Mouse (Mus musculus) left cerebral cortex, postnatal 4 days (tissue): ENCODE results near the gene Fos. TPM values are rescaled to one million over a fixed set of nuclear protein-coding genes. Genes with fewer than 3 reads are reported as not detected.

Experiments
- DNase-seq: peaks from one replicate; pipeline ENCODE4 v3.0.0-alpha.2; 2022
- intact Hi-C: fragments of 180-260 bp; cut with DNase I; formaldehyde crosslinking; loops from one replicate; pipeline ENCODE4 v1.15.1; 2025
- total RNA-seq, 2 experiments: library from RNA; stranded (reverse); gene quantifications; 2 replicates each; pipeline ENCODE4 v1.2.3; 2021

Fos gene
- total RNA-seq, 2 experiments from 2014 or later = 6.3 to 8.1 TPM

DNA sequence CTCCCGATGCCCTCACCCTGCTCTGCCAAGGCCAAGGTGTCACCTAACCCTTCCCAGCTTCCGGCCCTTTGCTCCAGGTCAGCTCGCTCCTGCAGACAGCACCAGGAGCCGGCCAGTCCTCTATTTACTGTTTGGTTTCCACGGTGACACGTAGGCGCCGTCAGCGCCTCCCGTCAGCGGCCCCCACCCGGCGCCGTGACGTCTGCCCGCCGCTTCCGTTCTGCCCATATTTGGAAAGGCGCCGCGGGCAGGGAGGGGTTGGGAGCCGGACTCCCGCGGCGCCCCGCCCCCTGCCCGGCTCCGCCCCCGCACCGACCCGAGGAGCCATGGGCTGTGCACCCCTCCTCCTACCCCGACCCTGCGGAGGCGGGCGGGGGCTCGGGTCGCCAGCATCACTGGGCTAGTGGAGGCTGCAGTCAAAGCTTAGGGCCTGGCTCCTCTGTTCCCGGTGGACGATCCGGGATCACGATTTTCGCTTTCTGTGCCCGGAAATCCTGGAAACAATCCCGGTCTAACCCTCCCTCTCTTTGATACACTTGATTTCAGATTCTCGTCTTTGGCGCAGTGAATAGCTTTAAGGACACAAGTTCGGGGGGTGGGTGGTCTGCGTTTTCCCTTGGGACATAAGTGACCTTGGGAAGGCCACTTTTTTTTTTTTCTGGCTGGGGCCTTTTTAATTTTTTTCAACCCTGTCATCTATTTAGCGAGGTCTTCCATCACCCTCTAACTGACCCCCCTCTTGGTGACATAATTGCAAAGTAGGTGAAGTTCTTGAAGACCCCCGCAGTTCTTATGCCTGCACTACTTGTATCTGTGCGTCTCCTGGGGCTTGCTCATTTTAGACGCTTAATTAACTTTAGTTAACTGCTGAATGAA, 12.4 kb downstream of the Fos start:
- intact Hi-C loops = no loop called here

DNA sequence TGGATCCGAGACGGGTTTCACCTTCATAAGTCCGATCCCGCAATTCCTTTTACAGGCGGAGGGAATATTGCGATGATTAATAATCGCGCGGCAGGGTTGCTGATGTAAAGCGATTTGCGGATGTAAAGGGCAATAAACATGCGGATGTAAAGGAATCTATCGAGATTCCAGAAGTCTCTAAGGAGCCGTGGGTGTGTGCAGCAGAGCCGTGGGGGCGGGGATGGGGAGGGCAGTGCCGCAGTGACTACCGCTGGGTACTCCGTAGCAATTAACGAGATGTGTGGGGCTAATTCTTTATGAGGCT, 13.0 kb downstream of the Fos start:
- no peak for DNase-seq

More for the DNA sequence above, 12.4 kb downstream of the Fos start:
- peak; percentile 94 for DNase-seq

DNA sequence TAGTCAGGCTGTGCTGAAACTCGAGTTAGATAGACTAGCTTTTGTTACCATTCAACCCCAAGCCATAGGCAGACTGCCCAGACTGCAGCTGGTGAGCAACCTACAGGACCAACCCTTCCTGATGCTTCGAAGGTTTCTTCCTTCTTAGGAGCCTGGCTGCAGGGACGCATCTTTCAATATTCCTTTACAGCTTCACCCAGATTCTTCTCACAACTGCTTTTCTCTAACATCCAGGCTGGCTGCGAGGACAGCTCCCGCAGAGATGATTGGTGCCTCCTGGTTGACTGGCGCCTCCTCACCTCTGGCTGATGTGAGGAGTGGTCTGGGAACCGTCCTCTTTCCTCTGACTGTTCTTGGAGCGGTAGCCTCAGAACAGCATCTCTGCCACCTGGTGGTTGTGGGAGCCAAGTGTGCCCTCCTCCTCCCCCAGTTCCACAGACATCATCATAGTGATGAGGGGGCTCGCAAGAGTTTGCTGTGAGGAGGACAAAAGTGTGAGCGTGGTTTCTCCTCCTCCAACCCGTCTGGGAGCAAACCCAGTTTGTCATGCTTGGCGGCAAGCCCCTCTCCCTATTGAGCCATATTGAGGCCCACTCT, 14.0 kb downstream of the Fos start:
- peak; percentile 77 for DNase-seq
- intact Hi-C loops = no loop called here

More for the DNA sequence above, 13.0 kb downstream of the Fos start:
- intact Hi-C loops = no loop called here

DNA sequence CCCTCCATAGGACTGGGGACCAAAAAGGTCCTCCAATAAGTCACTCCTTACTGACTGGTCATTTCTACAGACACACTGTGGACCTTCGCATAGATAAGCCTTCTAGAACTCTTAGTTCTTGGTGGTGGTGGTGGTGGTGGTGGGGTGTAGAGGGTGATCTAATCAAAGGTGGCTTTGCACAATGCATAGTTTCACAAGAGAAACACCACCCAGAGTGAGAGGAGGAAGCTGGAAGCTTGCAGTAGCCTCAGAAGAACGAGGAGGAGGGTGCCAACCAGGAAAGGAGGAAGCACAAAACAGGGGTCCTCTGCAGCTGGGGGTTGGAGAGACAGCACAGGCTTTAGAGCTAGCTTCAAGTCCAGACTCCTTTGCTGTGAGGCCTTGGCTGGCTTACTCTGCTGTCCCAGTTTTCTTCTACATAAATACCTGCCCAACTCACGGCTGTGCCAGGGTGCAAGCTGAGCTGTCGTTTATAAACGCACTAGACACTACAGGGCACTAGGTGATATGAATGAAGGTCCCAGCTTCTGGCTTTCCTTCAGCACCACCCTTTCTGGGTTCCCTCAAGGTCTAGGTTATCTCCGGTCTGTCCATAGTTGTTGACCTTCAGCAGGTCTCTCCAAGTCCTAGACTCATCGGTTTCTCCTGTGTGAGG, 15.7 kb downstream of the Fos start:
- no peak for DNase-seq
- intact Hi-C loops = no loop called here

DNA sequence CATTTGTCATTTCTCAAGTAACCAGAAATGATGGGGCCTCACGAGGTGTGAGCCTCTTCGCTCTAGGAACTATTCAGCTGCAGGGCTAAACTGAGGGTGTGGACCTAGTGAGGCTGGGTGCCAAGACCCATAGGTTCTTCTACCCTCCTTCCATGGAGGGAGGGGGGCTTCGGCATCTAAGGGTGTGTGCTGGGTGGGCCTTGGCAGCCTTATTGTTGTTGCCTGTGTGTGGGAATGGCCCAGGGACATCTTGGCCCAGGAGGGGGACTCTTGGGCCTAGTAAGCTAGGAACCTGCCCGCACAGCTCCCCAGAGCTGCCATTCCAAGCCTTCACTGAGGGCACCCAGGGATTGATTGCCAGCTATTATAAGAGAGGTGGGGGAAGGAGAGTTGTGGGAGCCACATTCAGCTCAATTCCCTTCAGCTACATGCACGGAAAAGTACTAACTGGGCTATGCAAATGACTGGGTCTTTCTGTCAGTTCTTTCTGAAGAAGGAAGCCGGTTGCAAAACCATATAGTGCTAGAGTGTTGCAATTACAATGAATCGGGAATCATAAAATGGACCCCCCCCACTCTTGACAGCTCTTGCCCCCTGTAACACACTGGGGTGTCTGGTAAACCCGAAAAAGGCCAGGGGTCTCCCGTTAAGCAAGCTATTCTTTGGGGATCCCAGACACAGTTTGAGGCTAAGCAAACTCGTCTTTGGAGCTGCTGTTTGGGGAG, 16.6 kb downstream of the Fos start:
- DNase-seq = no peak
- intact Hi-C loops = loop anchor here (10.0 kb wide), 1 partner anchor 325 kb away; no protein-coding TSS in a partner anchor

GRCm38 (mm10) chr12:85490991-85491390, 17.3 kb downstream of the Fos start:
- no peak for DNase-seq
- intact Hi-C loops = loop anchor here (10.0 kb wide), 1 partner anchor 324 kb away; no protein-coding TSS in a partner anchor

- DNase-seq = peak; percentile 73
- intact Hi-C loops = loop anchor here (2.0 to 10.0 kb wide), 2 partner anchors 149 to 323 kb away; no protein-coding TSS in a partner anchor
Observed at GRCm38 (mm10) chr12:85492084-85492645, 18.5 kb downstream of the Fos start.

DNA sequence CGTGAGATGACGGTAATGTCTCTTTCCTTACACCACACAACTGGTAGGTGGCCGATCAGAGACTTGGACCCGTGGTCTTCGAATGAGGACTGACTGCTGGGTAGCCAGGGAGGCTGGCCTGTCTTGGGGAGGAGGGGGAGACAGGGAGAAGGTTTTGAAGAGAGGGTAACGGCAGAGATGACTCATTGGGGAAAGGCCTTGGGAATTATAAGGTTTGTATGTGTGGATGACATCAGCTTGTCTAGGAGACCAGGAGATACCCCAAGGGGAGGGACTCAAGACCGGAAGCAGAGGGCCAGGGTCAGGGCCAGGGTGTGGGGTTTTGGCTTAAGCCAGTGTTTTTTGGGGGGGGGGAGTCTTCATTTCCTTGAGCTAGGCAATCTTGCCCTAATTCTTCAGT, 22.6 kb downstream of the Fos start:
- intact Hi-C loops = loop anchor here (5.0 to 10.0 kb wide), 2 partner anchors 166 to 318 kb away; no protein-coding TSS in a partner anchor
- no peak for DNase-seq

DNA sequence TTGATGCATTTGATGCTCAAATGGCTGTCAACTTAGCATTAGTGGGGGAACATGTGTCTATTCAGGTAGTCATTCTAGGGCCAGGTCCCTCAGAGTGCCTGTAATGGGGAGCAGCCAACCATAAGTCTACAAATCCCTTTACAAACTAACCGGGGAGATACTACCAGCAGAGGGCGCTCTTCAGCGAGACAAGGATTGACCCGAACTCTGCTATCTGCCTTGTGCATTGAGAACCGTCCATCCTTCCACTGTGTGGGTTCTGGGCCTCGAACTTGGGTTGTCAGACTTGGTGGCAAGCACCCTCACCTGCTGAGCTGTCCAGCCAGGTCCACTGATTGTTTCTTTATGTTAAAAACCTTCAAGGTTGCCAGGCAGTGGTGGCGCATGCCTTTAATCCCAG, 23.1 kb downstream of the Fos start:
- intact Hi-C loops = loop anchor here (5.0 to 10.0 kb wide), 2 partner anchors 166 to 318 kb away; no protein-coding TSS in a partner anchor
- peak; percentile 74 for DNase-seq

DNA sequence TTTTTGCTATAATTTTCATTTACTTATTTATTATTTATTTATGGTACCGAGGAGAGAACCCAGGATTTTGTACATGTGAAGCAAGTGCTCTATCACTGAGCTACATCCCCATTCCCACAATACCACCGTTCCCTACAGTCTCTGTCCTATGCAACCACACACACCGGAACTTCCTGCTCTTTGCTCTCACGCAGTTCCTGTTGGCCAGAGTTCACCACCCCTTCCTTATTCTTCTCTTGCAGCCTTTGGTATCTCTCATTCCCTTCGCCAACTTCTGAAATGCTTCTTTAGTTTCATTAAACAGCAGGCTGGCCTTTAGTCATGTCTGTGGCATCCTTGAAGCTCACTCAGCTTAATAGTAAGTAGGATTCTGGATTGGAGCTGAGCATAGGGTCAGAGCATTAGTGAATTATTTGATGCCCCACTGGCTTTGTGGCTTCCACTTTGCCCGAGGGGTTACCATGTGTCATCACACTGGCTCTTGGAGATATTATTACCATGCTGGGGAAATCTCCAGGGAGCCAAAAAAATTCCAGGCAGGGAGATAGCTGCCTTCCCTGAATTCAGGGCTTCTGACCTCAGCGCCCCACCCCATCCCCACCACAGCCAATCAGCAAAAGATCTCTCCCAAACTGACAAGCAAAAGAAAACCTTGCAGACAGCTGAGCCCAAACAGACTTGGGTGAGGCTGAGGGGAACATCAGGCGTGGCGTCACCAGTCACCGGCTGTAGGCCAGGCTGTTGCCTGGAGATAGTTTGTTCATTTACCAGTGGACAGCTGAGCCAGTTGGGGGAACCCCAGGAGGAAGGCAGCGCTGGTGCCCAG, 23.8 kb downstream of the Fos start:
- DNase-seq = peak; percentile 22
- intact Hi-C loops = loop anchor here (5.0 to 10.0 kb wide), 2 partner anchors 165 to 317 kb away; no protein-coding TSS in a partner anchor

- intact Hi-C loops = loop anchor here (5.0 to 10.0 kb wide), 2 partner anchors 163 to 316 kb away; no protein-coding TSS in a partner anchor
- no peak for DNase-seq
Observed at GRCm38 (mm10) chr12:85499001-85499400, 25.3 kb downstream of the Fos start.

DNA sequence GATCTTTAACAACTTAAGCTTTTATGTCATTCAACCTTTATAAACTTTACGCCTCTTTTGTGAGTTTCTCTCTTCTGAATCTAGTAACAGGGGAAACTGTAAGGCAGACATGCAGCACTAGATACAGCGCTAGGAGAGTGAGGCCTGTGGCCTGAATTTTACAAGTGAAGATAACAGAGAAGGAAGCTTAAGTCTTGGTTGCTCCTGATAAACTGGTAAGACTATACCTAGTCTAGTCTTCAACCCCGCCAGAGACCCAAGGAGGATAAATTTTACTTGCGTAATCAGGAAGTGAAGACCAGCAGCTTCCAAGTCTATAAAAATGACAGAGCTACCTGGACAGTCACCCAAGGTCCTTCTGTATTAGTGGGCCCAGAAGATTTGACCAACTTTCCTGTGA, 29.0 kb downstream of the Fos start:
- intact Hi-C loops = no loop called here
- DNase-seq = no peak

DNA sequence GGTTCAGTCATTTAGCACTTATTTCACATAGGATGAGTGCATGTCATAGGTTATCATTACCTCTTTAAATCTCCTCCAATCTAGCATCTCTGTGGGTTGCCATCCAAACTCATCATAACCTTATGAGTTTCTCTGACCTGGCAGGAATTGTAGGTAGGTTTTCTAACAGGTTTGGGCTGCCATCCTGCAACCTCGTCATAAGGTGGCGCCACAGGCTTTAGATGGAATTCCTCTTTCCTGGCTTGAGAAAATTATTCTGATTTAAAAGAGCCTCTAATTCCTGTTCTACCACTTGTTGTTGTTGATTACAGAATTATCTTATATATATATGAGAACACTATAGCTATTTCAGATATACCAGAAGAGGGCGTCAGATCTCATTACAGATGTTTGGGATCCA, 34.5 kb downstream of the Fos start:
- peak; percentile 36 for DNase-seq
- intact Hi-C loops = no loop called here

- intact Hi-C loops = loop anchor here (5.0 kb wide), 1 partner anchor 152 kb away; no protein-coding TSS in a partner anchor
Observed at GRCm38 (mm10) chr12:85510013-85510412, 36.3 kb downstream of the Fos start.

GRCm38 (mm10) chr12:85513789-85514447, 40.2 kb downstream of the Fos start:
- DNase-seq = no peak
- intact Hi-C loops = loop anchor here (5.0 kb wide), 1 partner anchor 148 kb away; no protein-coding TSS in a partner anchor

More at GRCm38 (mm10) chr12:85510013-85510412, 36.3 kb downstream of the Fos start:
- DNase-seq = no peak

GRCm38 (mm10) chr12:85514958-85515357, 41.3 kb downstream of the Fos start:
- intact Hi-C loops = loop anchor here (5.0 kb wide), 1 partner anchor 147 kb away; no protein-coding TSS in a partner anchor
- DNase-seq = no peak

GRCm38 (mm10) chr12:85515865-85516264, 42.2 kb downstream of the Fos start:
- DNase-seq = no peak
- intact Hi-C loops = no loop called here

DNA sequence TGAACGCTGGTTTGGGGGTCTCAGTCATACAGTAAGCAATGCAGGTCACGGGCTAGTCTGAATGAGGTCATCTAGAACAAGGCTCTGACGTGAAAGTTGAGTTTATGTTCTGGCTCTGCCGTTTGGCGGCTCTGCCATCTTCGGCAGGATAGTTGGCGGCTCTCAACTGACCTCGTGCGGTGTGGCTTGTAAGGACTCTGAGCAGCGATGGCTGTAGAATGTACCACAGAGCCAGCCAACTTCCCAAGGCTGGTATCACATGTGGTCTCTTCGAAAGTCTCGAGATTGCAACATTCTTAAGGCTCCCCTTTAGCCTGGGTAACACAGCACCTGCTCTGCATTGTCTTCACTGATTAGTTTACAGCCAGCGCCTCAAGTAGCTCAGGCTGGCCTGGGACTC, 43.6 kb downstream of the Fos start:
- intact Hi-C loops = no loop called here
- no peak for DNase-seq

GRCm38 (mm10) chr12:85518009-85518408, 44.3 kb downstream of the Fos start:
- DNase-seq = no peak
- intact Hi-C loops = no loop called here
